Mouse (Mus musculus): Measurements from ENCODE around the gene Dynlt1b. TPM values are rescaled to one million over a fixed set of nuclear protein-coding genes. Genes with fewer than 3 reads are reported as not detected.
"Not testable (repeated sequence)": the region's sequence is repeated elsewhere in the genome, so short reads cannot be mapped to it uniquely, and the experiment has no call there.

Gene Dynlt1b
- polyA plus RNA-seq, 1 experiment from 2014 or later = 468 TPM

GRCm38 (mm10) chr17:6461083-6461595 is 31.2 kb downstream of the Dynlt1b start:
- H3K36me3 ChIP-seq (ENCODE audit: control insufficient read depth, insufficient read depth, low read length); H3K4me2 ChIP-seq; H3K27me3 ChIP-seq (ENCODE audit: control insufficient read depth, insufficient read depth, low read length); H3K9me3 ChIP-seq (replicated peaks; ENCODE audit: control insufficient read depth, low read length); H3K4me1 ChIP-seq (ENCODE audit: control insufficient read depth, insufficient read depth, low read length); H3K27ac ChIP-seq (ENCODE audit: low read depth, low read length); H3K9ac ChIP-seq (ENCODE audit: low read depth, low read length); H3K4me3 ChIP-seq (ENCODE audit: low read depth, low read length); ATAC-seq (replicated peaks; ENCODE audit: insufficient number of reproducible peaks, low FRiP score, low TSS enrichment): not testable (repeated sequence)
- 88% methylated on average over 5 of the region's 5 CpGs for WGBS (ENCODE audit: insufficient replicate concordance)

GRCm38 (mm10) chr17:6465735-6466134 is 35.8 kb downstream of the Dynlt1b start:
- WGBS (ENCODE audit: insufficient replicate concordance) = 87% methylated on average over 8 of the region's 9 CpGs

GRCm38 (mm10) chr17:6467638-6468461 is 37.9 kb downstream of the Dynlt1b start:
- H3K27me3 ChIP-seq (ENCODE audit: control insufficient read depth, insufficient read depth, low read length); H3K36me3 ChIP-seq (ENCODE audit: control insufficient read depth, insufficient read depth, low read length); H3K4me3 ChIP-seq (ENCODE audit: low read depth, low read length); H3K9me3 ChIP-seq (replicated peaks; ENCODE audit: control insufficient read depth, low read length): not testable (repeated sequence)
- Histone ChIP-seq H3K27ac (ENCODE audit: low read depth, low read length) (peak overlapping the region; percentile 75), H3K4me2 (peak overlapping the region; percentile 47), H3K9ac (ENCODE audit: low read depth, low read length) (0 out of 2 replicates have a peak overlapping the region, but pooled peaks have one; percentile 34), H3K4me1 (ENCODE audit: control insufficient read depth, insufficient read depth, low read length) (peaks cover 14% of the 10 kb centered on the region)
- WGBS (ENCODE audit: insufficient replicate concordance) = 47% methylated on average over 18 of the region's 18 CpGs
- peak; percentile 55 for ATAC-seq (replicated peaks; ENCODE audit: insufficient number of reproducible peaks, low FRiP score, low TSS enrichment)

More at GRCm38 (mm10) chr17:6465735-6466134, 35.8 kb downstream of the Dynlt1b start:
- not testable (repeated sequence) for H3K27ac ChIP-seq (ENCODE audit: low read depth, low read length); H3K9me3 ChIP-seq (replicated peaks; ENCODE audit: control insufficient read depth, low read length); H3K4me2 ChIP-seq; H3K9ac ChIP-seq (ENCODE audit: low read depth, low read length); ATAC-seq (replicated peaks; ENCODE audit: insufficient number of reproducible peaks, low FRiP score, low TSS enrichment); H3K4me3 ChIP-seq (ENCODE audit: low read depth, low read length); H3K27me3 ChIP-seq (ENCODE audit: control insufficient read depth, insufficient read depth, low read length); H3K4me1 ChIP-seq (ENCODE audit: control insufficient read depth, insufficient read depth, low read length); H3K36me3 ChIP-seq (ENCODE audit: control insufficient read depth, insufficient read depth, low read length)

- not testable (repeated sequence) for H3K4me2 ChIP-seq; H3K9me3 ChIP-seq (replicated peaks; ENCODE audit: control insufficient read depth, low read length); H3K9ac ChIP-seq (ENCODE audit: low read depth, low read length); ATAC-seq (replicated peaks; ENCODE audit: insufficient number of reproducible peaks, low FRiP score, low TSS enrichment); H3K27me3 ChIP-seq (ENCODE audit: control insufficient read depth, insufficient read depth, low read length); H3K4me3 ChIP-seq (ENCODE audit: low read depth, low read length); H3K36me3 ChIP-seq (ENCODE audit: control insufficient read depth, insufficient read depth, low read length); H3K27ac ChIP-seq (ENCODE audit: low read depth, low read length)
- 93% methylated on average over 2 of the region's 3 CpGs for WGBS (ENCODE audit: insufficient replicate concordance)
- H3K4me1 ChIP-seq (ENCODE audit: control insufficient read depth, insufficient read depth, low read length) = peaks cover 16% of the 10 kb centered on the region
Observed at GRCm38 (mm10) chr17:6470031-6470430, 40.1 kb downstream of the Dynlt1b start.

- WGBS (ENCODE audit: insufficient replicate concordance) = 80% methylated on average over 5 of the region's 7 CpGs
- not testable (repeated sequence) for H3K4me3 ChIP-seq (ENCODE audit: low read depth, low read length)
Observed at GRCm38 (mm10) chr17:6470671-6471070, 40.8 kb downstream of the Dynlt1b start.

GRCm38 (mm10) chr17:6475270-6475669 is 45.4 kb downstream of the Dynlt1b start:
- whole genome bisulfite sequencing (ENCODE audit: insufficient replicate concordance) = 84% methylated on average over 6 of the region's 6 CpGs
- not testable (repeated sequence) for ATAC-seq (replicated peaks; ENCODE audit: insufficient number of reproducible peaks, low FRiP score, low TSS enrichment); H3K4me2 ChIP-seq; H3K4me3 ChIP-seq (ENCODE audit: low read depth, low read length); H3K27me3 ChIP-seq (ENCODE audit: control insufficient read depth, insufficient read depth, low read length); H3K9ac ChIP-seq (ENCODE audit: low read depth, low read length); H3K9me3 ChIP-seq (replicated peaks; ENCODE audit: control insufficient read depth, low read length); H3K36me3 ChIP-seq (ENCODE audit: control insufficient read depth, insufficient read depth, low read length); H3K27ac ChIP-seq (ENCODE audit: low read depth, low read length); H3K4me1 ChIP-seq (ENCODE audit: control insufficient read depth, insufficient read depth, low read length)

More at GRCm38 (mm10) chr17:6470671-6471070, 40.8 kb downstream of the Dynlt1b start:
- not testable (repeated sequence) for H3K36me3 ChIP-seq (ENCODE audit: control insufficient read depth, insufficient read depth, low read length); H3K9ac ChIP-seq (ENCODE audit: low read depth, low read length); H3K27ac ChIP-seq (ENCODE audit: low read depth, low read length); H3K4me2 ChIP-seq; ATAC-seq (replicated peaks; ENCODE audit: insufficient number of reproducible peaks, low FRiP score, low TSS enrichment); H3K27me3 ChIP-seq (ENCODE audit: control insufficient read depth, insufficient read depth, low read length); H3K9me3 ChIP-seq (replicated peaks; ENCODE audit: control insufficient read depth, low read length)
- H3K4me1 ChIP-seq (ENCODE audit: control insufficient read depth, insufficient read depth, low read length) = peaks cover 16% of the 10 kb centered on the region

GRCm38 (mm10) chr17:6475913-6476312 is 46.0 kb downstream of the Dynlt1b start:
- not testable (repeated sequence) for H3K4me1 ChIP-seq (ENCODE audit: control insufficient read depth, insufficient read depth, low read length); H3K9ac ChIP-seq (ENCODE audit: low read depth, low read length); H3K27ac ChIP-seq (ENCODE audit: low read depth, low read length); H3K27me3 ChIP-seq (ENCODE audit: control insufficient read depth, insufficient read depth, low read length); H3K36me3 ChIP-seq (ENCODE audit: control insufficient read depth, insufficient read depth, low read length); ATAC-seq (replicated peaks; ENCODE audit: insufficient number of reproducible peaks, low FRiP score, low TSS enrichment); H3K9me3 ChIP-seq (replicated peaks; ENCODE audit: control insufficient read depth, low read length)
- H3K4me3 ChIP-seq (ENCODE audit: low read depth, low read length) = peak overlapping the region; percentile 82
- peak overlapping the region; percentile 94 for H3K4me2 ChIP-seq
- 62% methylated on average over 7 of the region's 7 CpGs for WGBS (ENCODE audit: insufficient replicate concordance)

DNA sequence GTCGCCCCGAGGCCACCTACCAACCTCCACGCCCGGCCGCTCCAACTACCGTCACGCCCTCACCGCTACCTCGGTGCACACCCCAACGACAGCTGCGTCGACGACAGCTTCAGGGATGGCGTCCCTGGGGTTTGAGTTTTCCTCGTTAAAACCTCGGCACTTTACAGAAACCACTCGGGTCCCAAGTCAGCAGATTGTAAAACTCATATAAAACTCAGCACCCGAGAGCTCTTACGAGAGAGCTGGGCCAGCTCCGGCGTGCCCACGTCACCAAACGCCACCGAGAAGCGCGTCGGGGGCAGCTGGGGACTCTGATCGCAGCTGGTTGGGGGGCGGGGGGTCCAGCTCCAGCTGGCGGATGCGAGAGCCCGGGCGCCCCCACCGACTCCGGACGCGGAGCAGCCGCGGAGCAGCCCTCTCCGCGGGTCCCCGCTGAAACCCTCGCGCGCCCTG is 46.6 kb downstream of the Dynlt1b start:
- Histone ChIP-seq H3K4me3 (ENCODE audit: low read depth, low read length) (peak overlapping the region; percentile 82), H3K4me2 (peak overlapping the region; percentile 94), H3K9ac (ENCODE audit: low read depth, low read length) (peak overlapping the region; percentile 88), H3K27ac (ENCODE audit: low read depth, low read length) (peak overlapping the region; percentile 63; the same call in 1 of the 2 replicates)
- H3K9me3 ChIP-seq (replicated peaks; ENCODE audit: control insufficient read depth, low read length); H3K4me1 ChIP-seq (ENCODE audit: control insufficient read depth, insufficient read depth, low read length); H3K27me3 ChIP-seq (ENCODE audit: control insufficient read depth, insufficient read depth, low read length); H3K36me3 ChIP-seq (ENCODE audit: control insufficient read depth, insufficient read depth, low read length): not testable (repeated sequence)
- ATAC-seq (replicated peaks; ENCODE audit: insufficient number of reproducible peaks, low FRiP score, low TSS enrichment) = peak; percentile 39
- WGBS (ENCODE audit: insufficient replicate concordance) = under 1% methylated on average over 45 of the region's 45 CpGs
